Comparison of ENCODE assay signal across 17 mouse cellular contexts in the genomic region with DNA sequence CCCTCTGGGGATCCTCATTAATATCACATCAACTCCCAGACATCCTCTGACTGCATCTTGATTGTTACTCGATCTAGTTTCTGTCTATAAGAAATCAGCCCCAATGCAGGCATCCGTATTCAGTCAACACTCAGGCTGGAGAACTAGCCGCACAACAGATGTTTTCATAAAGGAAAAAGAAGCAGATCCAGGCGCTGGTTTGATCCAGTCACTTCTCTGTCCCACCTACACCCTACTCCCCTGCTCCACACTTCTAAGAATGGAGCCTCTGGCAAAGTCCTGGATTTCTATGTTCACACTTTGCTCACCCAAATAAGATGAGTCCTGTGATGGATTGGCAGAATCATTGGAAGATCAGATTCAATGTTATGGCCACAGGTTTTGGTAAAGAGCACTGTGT.
DNase-seq lines count a peak whose midpoint lies in the region; ATAC-seq lines count a peak whose summit lies in the region.
"Had no signal": no experiment of that assay in that cellular context is flagged by ENCODE, and none has a peak within 500 bp of the region (broad histone marks: within the 10 kb centered on the region; RNA-seq: fewer than 3 reads in every experiment).

No protein-coding gene starts in this region.

- H3K4me3 ChIP-seq in midbrain, embryonic 11.5 days (ENCODE audit: low read depth, low read length), result no peak overlapping the region
- H3K4me3 ChIP-seq in midbrain, embryonic 14.5 days (replicated peaks; ENCODE audit: low read depth, low read length), result no peak overlapping the region
- H3K4me3 ChIP-seq: embryonic facial prominence, embryonic 10.5 days; forebrain, embryonic 13.5 days; heart, embryonic 13.5 days; hindbrain, embryonic 15.5 days had no signal

- H3K9ac ChIP-seq in midbrain, embryonic 11.5 days (ENCODE audit: low read length), result no peak overlapping the region
- H3K9ac ChIP-seq in midbrain, embryonic 14.5 days (replicated peaks; ENCODE audit: low read length), result no peak overlapping the region
- H3K9ac ChIP-seq: forebrain, embryonic 13.5 days; forebrain, postnatal 0 days; heart, embryonic 13.5 days; hindbrain, embryonic 15.5 days had no signal

- peak; percentile 30 to 67 for DNase-seq in frontal cortex, postnatal 36 days (ENCODE audit: low spot score in 2 of 2)
- DNase-seq in frontal cortex, postnatal 25 days (ENCODE audit: low spot score in 2 of 2), result no peak
- DNase-seq in midbrain, embryonic 11.5 days (ENCODE audit: low spot score, missing footprints), result peak; percentile 33
- DNase-seq in midbrain, embryonic 14.5 days, result no peak
- DNase-seq in left cerebral cortex, adult 9 months (ENCODE audit: low spot score in 2 of 2), result peak; percentile 43 to 60
- DNase-seq in adrenal gland, postnatal 14 days, result no peak
- DNase-seq: adrenal gland, postnatal 25 days; forebrain, postnatal 0 days; gastrocnemius, postnatal 36 days; heart, postnatal 36 days had no signal

- H3K27ac ChIP-seq in midbrain, embryonic 11.5 days (ENCODE audit: low read depth, low read length), result no peak overlapping the region
- no peak overlapping the region for H3K27ac ChIP-seq in midbrain, embryonic 14.5 days (replicated peaks; ENCODE audit: low read depth, low read length)
- H3K27ac ChIP-seq: embryonic facial prominence, embryonic 10.5 days; forebrain, embryonic 13.5 days; heart, embryonic 13.5 days; hindbrain, embryonic 15.5 days had no signal

- H3K27me3 ChIP-seq in midbrain, embryonic 11.5 days (ENCODE audit: control insufficient read depth, insufficient read depth, low read length), result peaks cover 8% of the 10 kb centered on the region
- no peaks in the 10 kb centered on the region for H3K27me3 ChIP-seq in midbrain, embryonic 14.5 days (ENCODE audit: control insufficient read depth, insufficient read depth, low read length)
- H3K27me3 ChIP-seq: CH12.LX; forebrain, embryonic 13.5 days; heart, embryonic 13.5 days; hindbrain, embryonic 15.5 days; Patski had no signal

- no peak overlapping the region for H3K4me2 ChIP-seq in midbrain, embryonic 11.5 days
- no peak overlapping the region for H3K4me2 ChIP-seq in midbrain, embryonic 14.5 days (ENCODE audit: low read length)
- H3K4me2 ChIP-seq: forebrain, embryonic 13.5 days; heart, embryonic 13.5 days; hindbrain, embryonic 15.5 days had no signal

- no peaks in the 10 kb centered on the region for H3K4me1 ChIP-seq in midbrain, embryonic 11.5 days (ENCODE audit: control insufficient read depth, insufficient read depth, low read length)
- 0 out of 2 replicates have a peak, but pooled peaks cover 6% of the 10 kb centered on the region for H3K4me1 ChIP-seq in midbrain, embryonic 14.5 days (ENCODE audit: control insufficient read depth, insufficient read depth, low read length)
- H3K4me1 ChIP-seq: heart, embryonic 13.5 days had no signal

- no peak for ATAC-seq in midbrain, embryonic 11.5 days (ENCODE audit: low FRiP score)
- ATAC-seq in midbrain, embryonic 14.5 days (ENCODE audit: low FRiP score, low TSS enrichment), result no peak
- ATAC-seq: activated CD4-positive, CD25-positive, alpha-beta regulatory T cell, adult 4 months; forebrain, embryonic 13.5 days; forebrain, postnatal 0 days had no signal

- no peaks in the 10 kb centered on the region for H3K36me3 ChIP-seq in midbrain, embryonic 11.5 days (ENCODE audit: control insufficient read depth, insufficient read depth, low read length)
- H3K36me3 ChIP-seq in midbrain, embryonic 14.5 days (ENCODE audit: control insufficient read depth, insufficient read depth, low read length), result no peaks in the 10 kb centered on the region
- H3K36me3 ChIP-seq: embryonic facial prominence, embryonic 10.5 days; heart, embryonic 13.5 days; hindbrain, embryonic 15.5 days had no signal

- WGBS in midbrain, embryonic 11.5 days, result 86% methylated on average over 4 of the region's 4 CpGs
- WGBS in midbrain, embryonic 14.5 days, result 82% methylated on average over 4 of the region's 4 CpGs

- no peaks in the 10 kb centered on the region for H3K9me3 ChIP-seq in midbrain, embryonic 11.5 days (ENCODE audit: control insufficient read depth, low read length)
- no peaks in the 10 kb centered on the region for H3K9me3 ChIP-seq in midbrain, embryonic 14.5 days (ENCODE audit: control insufficient read depth, low read length)
- H3K9me3 ChIP-seq: embryonic facial prominence, embryonic 10.5 days; forebrain, embryonic 13.5 days; heart, embryonic 13.5 days; hindbrain, embryonic 15.5 days had no signal

Comparison
In these comparisons a context has a peak if more than half of its experiments do, and no peak if none do; other contexts are left out.
1. DNase-seq: peak in frontal cortex, postnatal 36 days (2 of 2), midbrain, embryonic 11.5 days (single experiment) and left cerebral cortex, adult 9 months (2 of 2); none in frontal cortex, postnatal 25 days (0 of 2), midbrain, embryonic 14.5 days (single experiment) and adrenal gland, postnatal 14 days (single experiment).